Mouse (Mus musculus): ENCODE data around the gene Mvp. TPM values are rescaled to one million over a fixed set of nuclear protein-coding genes. Genes with fewer than 3 reads are reported as not detected.
A peak's percentile ranks its signal among the peaks of the same experiment; 100 is the strongest.

The Mvp gene
- total RNA-seq, 2 experiments from 2014 or later, result 102 to 129 TPM

DNA sequence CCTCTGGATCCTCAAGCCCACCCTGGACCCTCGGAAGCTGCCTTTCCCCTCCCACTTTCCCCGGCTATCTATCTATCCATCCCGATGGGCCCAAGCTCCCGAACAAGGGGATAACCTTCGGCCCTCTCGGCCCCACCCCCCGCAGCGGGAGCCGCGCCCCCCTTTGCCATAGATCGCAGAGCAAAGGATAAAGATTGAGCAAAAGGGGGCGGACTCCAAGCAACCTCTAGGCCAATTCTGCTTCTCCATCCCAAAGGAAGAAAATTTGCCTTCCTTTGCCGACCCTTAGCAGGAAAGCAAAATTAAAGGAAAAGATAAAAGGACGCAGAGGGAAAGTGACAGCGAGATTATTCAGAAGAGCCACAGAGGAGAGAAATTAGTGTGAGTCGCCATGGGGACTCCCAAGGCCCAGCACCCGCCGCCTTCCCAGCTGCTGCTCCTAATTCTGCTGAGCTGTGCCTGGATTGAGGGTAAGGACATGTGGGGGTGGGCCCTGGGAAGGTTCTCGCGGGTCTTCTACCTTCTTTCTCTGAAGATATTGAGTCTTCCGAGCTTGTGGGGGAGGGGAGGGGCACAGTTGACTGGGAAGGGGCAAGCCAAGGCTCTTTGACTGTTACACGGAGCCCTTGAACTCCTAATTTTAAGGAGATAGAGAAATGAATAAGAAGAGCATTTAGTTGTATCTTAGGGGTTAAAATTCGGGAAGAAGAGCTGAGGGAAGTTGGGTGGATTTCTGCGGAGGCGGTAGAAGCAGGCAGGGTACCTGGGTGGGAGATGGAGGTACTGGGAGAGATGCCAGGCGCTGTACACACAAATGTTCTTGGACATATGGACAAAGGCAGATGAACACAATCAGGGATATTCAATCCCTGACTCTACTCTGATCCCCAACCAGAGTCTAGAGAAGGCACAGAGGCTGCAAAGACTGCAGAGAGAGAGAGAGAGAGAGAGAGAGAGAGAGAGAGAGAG is 63.5 kb downstream of the Mvp start:
- no peak for DNase-seq

DNA sequence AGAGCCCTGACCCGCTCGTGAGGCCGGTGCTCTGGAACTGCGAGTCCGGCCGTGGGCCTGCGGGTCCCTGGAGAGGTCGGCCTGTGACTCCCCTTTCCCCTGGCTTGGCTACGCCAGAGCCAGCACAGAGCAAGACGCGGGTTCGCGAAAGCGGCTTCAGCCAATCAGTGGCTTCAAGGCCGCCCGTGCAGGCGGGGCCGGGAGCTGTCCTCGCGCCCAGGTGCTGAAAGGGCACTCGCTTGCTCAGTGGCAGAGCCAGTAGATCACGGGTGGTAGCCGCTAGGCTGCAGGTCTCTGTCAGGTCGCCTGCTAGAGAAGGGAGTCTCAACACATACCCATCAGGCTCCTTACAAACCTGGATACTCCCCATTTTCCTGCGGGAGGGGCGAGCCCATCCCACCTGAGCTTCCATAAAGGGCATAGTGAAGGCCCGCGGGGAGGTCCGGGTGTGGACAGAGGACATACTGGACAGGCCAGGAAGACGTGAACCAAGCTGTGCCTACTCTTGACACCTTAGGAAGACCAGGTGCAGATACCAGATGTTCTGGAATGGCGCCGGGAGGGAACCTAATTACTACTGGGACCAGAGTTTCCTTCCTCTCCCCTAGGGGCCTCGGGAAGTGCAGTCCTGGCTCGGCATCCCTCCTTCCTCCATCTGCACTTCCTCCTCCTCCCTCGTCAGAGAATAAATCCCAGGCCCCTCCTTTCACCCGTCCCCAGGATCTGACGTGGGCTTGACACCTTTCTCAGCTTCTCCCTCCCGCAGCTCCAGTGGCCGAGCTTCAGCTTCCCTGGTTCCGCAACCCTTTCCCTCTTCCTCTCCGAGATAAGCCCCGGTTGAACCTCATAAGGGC is 64.4 kb downstream of the Mvp start, which contains the start of gene Sez6l2:
Gene Sez6l2, plus strand, starts transcription at position 771 of the 854 bp plus-strand sequence.
- peak; percentile 95 to 96 for DNase-seq

DNA sequence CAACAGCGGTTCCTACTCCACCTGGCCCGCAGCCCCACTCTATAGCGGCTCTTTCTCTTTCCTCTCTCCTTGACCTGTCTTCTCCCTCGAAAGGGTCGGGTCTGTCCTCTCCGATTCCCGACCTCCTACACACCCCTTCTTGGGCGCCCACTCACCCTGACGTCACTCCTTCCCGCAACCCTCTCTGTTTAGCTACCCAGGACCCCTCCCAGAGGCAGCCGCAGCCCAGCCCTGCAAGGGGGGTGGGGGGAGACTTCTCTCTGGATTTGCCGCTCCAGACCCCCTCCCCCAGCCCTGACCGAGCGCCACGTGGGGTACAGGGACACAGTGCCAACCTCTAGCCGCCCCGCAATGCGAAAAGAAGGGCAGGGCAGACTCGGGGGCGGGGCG is 65.0 kb downstream of the Mvp start, which contains the start of gene Asphd1:
Gene Asphd1, minus strand, starts transcription at position 180 of the 390 bp plus-strand sequence.
- no peak for DNase-seq

DNA sequence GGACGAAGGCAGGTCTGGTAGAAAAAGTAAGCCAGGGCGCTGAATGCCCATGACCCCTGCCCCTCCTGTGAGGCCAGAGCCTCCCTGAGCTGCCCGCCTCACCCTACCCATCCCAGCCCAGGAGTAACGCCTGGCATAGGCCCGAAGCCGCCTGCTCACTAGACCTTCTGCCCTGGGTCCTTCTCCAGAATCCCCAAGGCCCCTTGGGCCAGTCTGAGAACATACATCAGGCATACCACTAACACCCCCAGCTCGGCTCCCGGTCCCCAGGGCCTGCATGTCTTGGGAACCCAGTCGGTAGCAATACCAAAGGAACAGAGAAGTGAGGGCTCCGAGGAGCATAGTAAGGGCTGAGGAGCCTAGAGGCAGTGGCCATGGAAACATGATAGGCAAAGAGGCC is 65.8 kb downstream of the Mvp start:
- DNase-seq, result no peak

DNA sequence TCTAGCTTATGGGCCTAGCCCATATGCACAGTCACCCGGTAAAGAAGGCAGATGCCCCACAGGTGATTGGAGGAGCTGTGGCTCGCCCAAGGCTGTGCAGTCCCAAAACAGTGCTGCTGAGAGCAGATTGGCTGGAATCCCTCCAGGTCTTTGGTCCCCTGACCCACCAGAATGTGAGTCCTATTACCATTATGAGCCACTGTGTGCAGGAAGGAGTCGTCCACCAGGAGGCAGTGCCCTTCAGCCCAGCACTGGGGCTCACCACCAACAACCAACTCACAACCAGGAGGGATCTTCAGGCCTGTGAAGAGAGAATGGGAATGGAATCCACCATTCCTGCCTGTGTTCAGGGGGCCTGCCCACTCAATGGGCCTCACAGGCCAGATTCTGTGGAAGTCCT is 67.9 kb downstream of the Mvp start:
- peak in 1 of 2 experiments; percentile 55 for DNase-seq

DNA sequence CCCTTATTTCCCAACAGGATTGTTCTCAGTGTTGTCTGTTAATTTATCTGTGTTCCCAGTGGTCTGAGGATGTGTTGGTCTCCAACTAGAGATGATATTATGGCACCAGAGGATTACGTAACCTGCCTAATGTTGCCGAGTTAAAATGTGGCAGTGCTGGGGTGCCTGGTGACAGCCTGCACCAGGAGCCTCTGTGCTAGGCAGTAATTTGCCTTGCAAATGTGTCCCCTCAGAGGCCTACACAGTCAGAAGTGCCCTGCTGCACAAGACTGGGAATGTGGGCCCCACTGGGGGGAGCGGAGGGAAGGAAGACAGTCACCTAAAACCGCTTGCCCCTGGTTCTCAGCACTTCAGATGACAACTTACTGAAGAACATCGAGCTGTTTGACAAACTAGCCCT is 72.6 kb downstream of the Mvp start:
- no peak for DNase-seq

DNA sequence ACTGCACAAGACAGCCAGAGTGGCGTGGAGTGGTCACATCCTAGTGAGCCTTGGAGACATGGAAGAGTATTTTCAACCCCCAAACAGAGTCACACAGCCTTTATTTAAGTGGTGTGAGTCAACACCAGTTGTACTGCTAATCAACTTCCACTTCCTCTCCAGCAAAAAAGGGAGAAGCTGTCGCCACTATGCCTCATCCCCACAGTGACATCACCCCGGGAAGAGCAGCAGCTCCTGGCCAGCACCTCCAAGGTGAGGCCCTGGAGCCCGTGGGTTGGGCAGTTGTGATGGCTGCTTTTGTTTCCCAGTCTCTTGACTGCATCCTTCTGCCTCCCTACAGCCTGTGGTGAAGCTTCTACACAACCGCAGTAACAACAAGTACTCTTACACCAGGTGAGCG is 73.2 kb downstream of the Mvp start:
- no peak for DNase-seq

Small RNAs within 50 kb of the gene (microRNA-seq; reads per million reads assigned to microRNA genes)
- gene Gm44343, result not detected

Other genes with a start within 250 kb of the Mvp start
- gene Gdpd3, start 248.3 kb downstream of the Mvp start, total RNA-seq (2021), result 1 to 10 TPM; 1.3 to 4.7 TPM
- gene Ypel3, start 237.7 kb downstream of the Mvp start, total RNA-seq (2021), result 100 to 1,000 TPM in 1 of 2 experiments, 10 to 100 TPM in 1; 88.9 to 157 TPM
- under 1 TPM; 0.46 to 0.70 TPM for gene Tbx6, start 233.1 kb downstream of the Mvp start, total RNA-seq (2021)
- 10 to 100 TPM; 81.0 to 86.5 TPM for gene Ppp4c, start 222.1 kb downstream of the Mvp start, total RNA-seq (2021)
- 10 to 100 TPM; 15.3 to 21.2 TPM for gene Fam57b, start 217.0 kb downstream of the Mvp start, total RNA-seq (2021)
- gene 4930451I11Rik, start 183.0 kb downstream of the Mvp start, total RNA-seq (2021), result not detected
- under 1 TPM; 0.43 to 0.50 TPM for gene Doc2a, start 167.2 kb downstream of the Mvp start, total RNA-seq (2021)
- gene Hirip3, start 152.6 kb downstream of the Mvp start, total RNA-seq (2021), result 10 to 100 TPM; 14.5 to 16.0 TPM
- gene Ino80e, start 152.2 kb downstream of the Mvp start, total RNA-seq (2021), result 10 to 100 TPM; 39.7 to 45.0 TPM
- 10 to 100 TPM; 54.9 to 81.3 TPM for gene Taok2, start 129.9 kb downstream of the Mvp start, total RNA-seq (2021)
- gene Tmem219, start 91.7 kb downstream of the Mvp start, total RNA-seq (2021), result 10 to 100 TPM; 27.3 to 32.4 TPM
- 10 to 100 TPM; 23.7 to 31.9 TPM for gene Kctd13, start 85.7 kb downstream of the Mvp start, total RNA-seq (2021)
- gene Asphd1, start 65.0 kb downstream of the Mvp start, total RNA-seq (2021), result 1 to 10 TPM; 1.6 to 2.4 TPM
- gene Sez6l2, start 64.1 kb downstream of the Mvp start, total RNA-seq (2021), result 100 to 1,000 TPM in 1 of 2 experiments, 10 to 100 TPM in 1; 47.1 to 108 TPM
- 10 to 100 TPM; 85.1 to 93.1 TPM for gene Cdipt, start 38.7 kb downstream of the Mvp start, total RNA-seq (2021)
- gene Cdiptos, start 38.5 kb downstream of the Mvp start, total RNA-seq (2021), result under 1 TPM; 0.60 to 0.69 TPM
- 1 to 10 TPM in 1 of 2 experiments, not detected in 1; 3.0 TPM for gene Pagr1b, start 1.9 kb upstream of the Mvp start, total RNA-seq (2021)
- 10 to 100 TPM in 1 of 2 experiments, 1 to 10 TPM in 1; 4.4 to 15.1 TPM for gene Pagr1a, start 2.7 kb upstream of the Mvp start, total RNA-seq (2021)
- 10 to 100 TPM; 28.9 to 29.6 TPM for gene Gm42742, start 6.5 kb upstream of the Mvp start, total RNA-seq (2021)
- 1 to 10 TPM; 1.9 to 2.9 TPM for gene Prrt2, start 6.6 kb upstream of the Mvp start, total RNA-seq (2021)
- 100 to 1,000 TPM; 120 to 126 TPM for gene Maz, start 12.4 kb upstream of the Mvp start, total RNA-seq (2021)
- gene Kif22, start 27.9 kb upstream of the Mvp start, total RNA-seq (2021), result 1 to 10 TPM; 5.7 to 6.8 TPM
- gene Zg16, start 72.7 kb upstream of the Mvp start, total RNA-seq (2021), result not detected
- gene AI467606, start 76.7 kb upstream of the Mvp start, total RNA-seq (2021), result 1 to 10 TPM in 1 of 2 experiments, under 1 TPM in 1; 0.89 to 1.1 TPM
- under 1 TPM; 0.26 to 0.40 TPM for gene Qprt, start 107.6 kb upstream of the Mvp start, total RNA-seq (2021)
- 1 to 10 TPM in 1 of 2 experiments, under 1 TPM in 1; 0.70 to 1.3 TPM for gene Spn, start 123.2 kb upstream of the Mvp start, total RNA-seq (2021)
- gene Cd2bp2, start 181.4 kb upstream of the Mvp start, total RNA-seq (2021), result 10 to 100 TPM; 59.3 to 61.0 TPM
- 10 to 100 TPM; 40.7 to 48.4 TPM for gene Tbc1d10b, start 193.8 kb upstream of the Mvp start, total RNA-seq (2021)
- gene Mylpf, start 194.3 kb upstream of the Mvp start, total RNA-seq (2021), result 1 to 10 TPM; 1.9 to 2.7 TPM
- gene Zfp553, start 218.4 kb upstream of the Mvp start, total RNA-seq (2021), result 10 to 100 TPM; 10.1 to 11.9 TPM
- 1 to 10 TPM; 5.6 to 7.9 TPM for gene Sept1, start 218.5 kb upstream of the Mvp start, total RNA-seq (2021)
- 10 to 100 TPM; 28.0 to 34.2 TPM for gene Zfp771, start 229.7 kb upstream of the Mvp start, total RNA-seq (2021)
- 10 to 100 TPM; 27.8 to 49.1 TPM for gene Dctpp1, start 246.1 kb upstream of the Mvp start, total RNA-seq (2021)

Measured in adrenal gland, postnatal 36 days (tissue).